Mouse (Mus musculus) gastrocnemius, postnatal 14 days (tissue): Measurements from ENCODE around the gene Gm826. TPM values are rescaled to one million over a fixed set of nuclear protein-coding genes. Genes with fewer than 3 reads are reported as not detected.

Experiments
- DNase-seq: peaks from one replicate; pipeline ENCODE4 v3.0.0; 2021; ENCODE audit warnings: mixed read lengths
- intact Hi-C: fragments of 180-260 bp; cut with DNase I; formaldehyde crosslinking; loops from one replicate; pipeline ENCODE4 v1.15.1; 2025; ENCODE audit warnings: low total_unique reads
- total RNA-seq, 2 experiments: library from RNA; stranded (reverse); gene quantifications; 2 replicates each; pipeline ENCODE4 v1.2.3; 2021

Gene Gm826
- total RNA-seq, 2 experiments from 2014 or later, result 0.66 to 3.9 TPM

GRCm38 (mm10) chr2:160305070-160305469, 28.9 kb downstream of the Gm826 start:
- intact Hi-C loops, result no loop called here
- no peak for DNase-seq

- no peak for DNase-seq
- intact Hi-C loops, result no loop called here
These were observed 30.0 kb downstream of the Gm826 start for GRCm38 (mm10) chr2:160303992-160304391.

GRCm38 (mm10) chr2:160302013-160302412, 31.9 kb downstream of the Gm826 start:
- intact Hi-C loops, result no loop called here
- no peak for DNase-seq

GRCm38 (mm10) chr2:160298586-160298985, 35.4 kb downstream of the Gm826 start:
- no peak for DNase-seq
- intact Hi-C loops, result no loop called here

GRCm38 (mm10) chr2:160288538-160289151, 45.3 kb downstream of the Gm826 start:
- intact Hi-C loops, result no loop called here

GRCm38 (mm10) chr2:160275959-160276657, 57.9 kb downstream of the Gm826 start:
- intact Hi-C loops, result no loop called here
- no peak for DNase-seq

More at GRCm38 (mm10) chr2:160288538-160289151, 45.3 kb downstream of the Gm826 start:
- DNase-seq, result no peak

GRCm38 (mm10) chr2:160267828-160268453, 66.0 kb downstream of the Gm826 start:
- intact Hi-C loops, result no loop called here
- no peak for DNase-seq

GRCm38 (mm10) chr2:160263861-160264260, 70.1 kb downstream of the Gm826 start:
- intact Hi-C loops, result no loop called here

GRCm38 (mm10) chr2:160261538-160261937, 72.4 kb downstream of the Gm826 start:
- no peak for DNase-seq
- intact Hi-C loops, result no loop called here

More at GRCm38 (mm10) chr2:160263861-160264260, 70.1 kb downstream of the Gm826 start:
- DNase-seq, result no peak

Other genes with a start within 250 kb of the Gm826 start
- 10 to 100 TPM; 13.3 to 28.3 TPM for gene Mafb, start 32.9 kb upstream of the Gm826 start, total RNA-seq